Mouse (Mus musculus) kidney, adult 2 months (tissue): Measurements from ENCODE around the gene Hectd2.

Experiments
- CTCF ChIP-seq: fragments of 200-500 bp; conservative IDR thresholded peaks from 2 replicates; pipeline ENCODE4 v1.5.1; 2011; ENCODE audit warnings: low read depth, mild to moderate bottlenecking, control low read depth, low read length, moderate library complexity, mixed read lengths; ENCODE audit not compliant: insufficient read depth, insufficient read length
- POLR2A ChIP-seq: fragments of 200-500 bp; IDR thresholded peaks from one replicate; pipeline ENCODE4 v1.6.1; 2011; ENCODE audit warnings: low read depth, low read length, control low read depth

- no peak for TF ChIP-seq POLR2A
- no peak for TF ChIP-seq CTCF
Observed at GRCm38 (mm10) chr19:36646132-36646828, 91.8 kb downstream of the Hectd2 start.
